Mouse (Mus musculus): Measurements from ENCODE around the gene Rfx8.

Gene Rfx8

DNA sequence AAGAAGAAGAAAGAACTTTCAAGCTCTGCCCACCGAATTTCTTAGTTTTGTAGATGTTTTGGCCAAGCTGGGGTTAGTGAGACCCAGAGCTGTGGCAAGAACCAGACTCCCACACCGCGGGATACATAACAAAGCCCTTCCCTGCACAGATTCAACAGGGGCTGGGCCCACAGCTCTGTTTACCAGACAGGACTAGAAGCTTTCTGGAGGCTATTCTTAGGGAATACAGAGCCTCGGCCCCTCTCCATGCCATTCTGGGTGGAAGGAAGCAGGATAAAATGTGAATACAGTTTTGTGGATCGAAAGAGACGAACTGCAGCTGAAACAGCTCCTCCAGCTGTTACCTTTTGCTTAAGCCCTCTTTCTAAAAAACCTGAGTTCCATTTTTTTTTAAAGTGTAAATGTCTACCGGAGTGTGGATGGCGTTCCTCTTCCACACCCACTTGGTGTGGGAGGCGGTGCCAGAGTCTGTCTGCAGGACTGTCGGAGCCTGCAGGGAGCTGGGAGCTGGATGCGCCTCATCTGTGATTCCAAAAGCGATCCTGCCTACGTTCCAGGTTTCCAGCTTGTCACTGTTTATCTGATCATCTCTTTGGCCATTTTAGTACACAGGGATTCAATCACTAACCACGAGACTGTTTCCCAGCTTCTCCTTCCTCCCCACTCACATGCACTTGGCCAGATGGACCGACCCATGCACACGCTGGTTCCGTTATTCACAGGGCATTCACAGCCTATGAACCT, 70.9 kb downstream of the Rfx8 start:
- in situ Hi-C loops (cut with MboI; ENCODE audit: low sequenced_read_pairs), result no loop called here

DNA sequence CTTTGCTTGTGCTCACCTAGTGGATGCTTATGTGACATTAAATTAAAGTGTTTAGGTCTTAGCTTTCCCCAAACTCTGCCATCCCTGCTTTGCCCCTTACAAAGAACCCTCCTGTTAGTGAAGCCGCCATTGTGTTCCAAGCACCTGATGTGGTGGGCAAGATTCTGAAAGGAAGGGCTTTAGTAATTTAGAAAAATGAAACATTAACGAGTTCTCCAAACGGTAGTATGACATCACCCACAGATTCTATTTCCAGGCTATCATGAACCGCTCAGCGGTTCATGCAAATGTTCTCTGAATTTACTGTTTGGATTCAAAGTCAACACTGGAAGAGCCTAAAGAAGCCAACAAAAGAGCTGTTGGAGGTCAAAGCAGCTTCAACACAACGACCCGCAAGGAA, 72.2 kb downstream of the Rfx8 start:
- in situ Hi-C loops (cut with MboI; ENCODE audit: low sequenced_read_pairs), result no loop called here

DNA sequence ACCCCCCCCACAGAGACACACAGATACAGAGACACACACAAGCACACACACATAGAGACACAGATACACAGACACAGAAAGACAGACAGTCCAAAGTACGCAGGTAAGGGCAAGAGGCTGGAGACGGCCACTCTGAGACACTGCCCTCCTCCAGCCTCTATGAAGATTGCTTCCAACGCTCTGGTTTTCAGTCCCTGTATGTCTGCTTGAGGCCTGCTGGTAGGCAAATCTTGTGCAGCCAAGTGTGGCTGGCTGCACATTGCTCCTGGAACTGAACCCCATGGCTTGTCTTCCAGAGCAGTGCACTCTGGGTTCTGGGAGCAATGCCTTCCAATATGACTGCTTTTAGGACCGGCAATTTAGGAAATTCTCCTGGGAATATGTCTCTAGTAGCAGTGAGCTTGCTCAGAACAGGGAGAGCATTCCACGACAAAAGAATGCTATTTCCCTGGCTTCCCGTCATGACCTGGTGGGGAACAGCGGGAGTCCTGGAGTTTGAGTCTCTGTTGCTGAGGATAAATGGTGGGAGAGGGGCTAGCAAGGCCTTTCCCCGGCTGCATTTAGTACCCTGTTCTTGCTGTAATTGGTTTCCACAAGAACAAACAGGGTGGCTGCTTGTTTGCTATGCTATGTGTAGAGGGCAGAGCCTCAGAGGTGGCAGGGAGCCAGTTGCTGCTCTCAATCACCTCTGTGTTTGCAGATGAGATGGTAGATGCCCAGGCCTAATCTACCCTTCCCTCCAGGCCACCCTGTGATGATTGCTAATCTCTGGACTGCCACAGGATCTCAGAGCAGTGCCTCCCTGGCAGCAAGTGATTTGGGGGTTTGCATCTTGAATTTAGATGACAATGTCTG, 74.7 kb downstream of the Rfx8 start:
- in situ Hi-C loops (cut with MboI; ENCODE audit: low sequenced_read_pairs), result no loop called here

DNA sequence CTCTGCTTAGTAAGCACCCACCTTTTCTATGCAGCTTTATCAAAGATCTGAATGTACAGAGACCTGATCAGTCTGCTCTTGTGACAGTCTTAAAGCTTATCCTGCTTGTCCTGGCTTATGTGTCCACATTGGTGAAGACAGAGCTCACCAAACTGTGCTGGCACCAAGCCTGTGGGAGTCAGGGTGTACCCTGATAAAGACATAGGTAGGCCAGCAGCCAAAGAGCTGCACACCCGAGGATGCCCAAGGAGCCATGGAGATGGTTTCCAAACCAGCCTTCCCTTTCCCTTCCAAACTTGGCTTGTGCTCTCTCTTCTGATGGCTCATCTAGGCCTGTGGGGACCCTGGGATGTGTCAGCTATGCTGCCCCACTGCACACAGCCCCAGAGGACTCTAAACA, 76.5 kb downstream of the Rfx8 start:
- in situ Hi-C loops (cut with MboI; ENCODE audit: low sequenced_read_pairs), result no loop called here

- in situ Hi-C loops (cut with MboI; ENCODE audit: low sequenced_read_pairs), result no loop called here
These were observed 79.1 kb downstream of the Rfx8 start for GRCm38 (mm10) chr1:39641667-39642066.

GRCm38 (mm10) chr1:39637139-39637538, 83.7 kb downstream of the Rfx8 start:
- in situ Hi-C loops (cut with MboI; ENCODE audit: low sequenced_read_pairs), result no loop called here

DNA sequence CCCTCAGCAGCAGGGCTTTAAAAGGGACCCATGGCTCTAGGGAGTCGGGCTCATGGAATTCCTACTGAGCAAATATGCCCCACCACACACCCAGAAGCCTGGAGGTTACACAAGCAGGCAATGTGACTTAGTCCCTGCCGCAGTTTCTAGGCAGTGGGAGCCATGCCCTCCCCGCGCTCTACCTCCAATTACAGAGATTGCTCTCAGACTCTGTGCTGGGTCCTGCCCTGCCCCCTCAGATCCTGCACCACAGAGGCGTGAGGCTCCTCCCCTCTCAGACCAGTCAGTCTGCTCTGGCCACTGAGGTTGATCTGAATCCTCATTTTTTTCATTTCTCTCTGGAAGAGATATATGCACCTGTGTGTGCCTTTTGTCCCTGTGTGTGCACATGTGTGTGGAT, 84.1 kb downstream of the Rfx8 start:
- in situ Hi-C loops (cut with MboI; ENCODE audit: low sequenced_read_pairs), result no loop called here

GRCm38 (mm10) chr1:39636196-39636595, 84.6 kb downstream of the Rfx8 start:
- in situ Hi-C loops (cut with MboI; ENCODE audit: low sequenced_read_pairs), result no loop called here

DNA sequence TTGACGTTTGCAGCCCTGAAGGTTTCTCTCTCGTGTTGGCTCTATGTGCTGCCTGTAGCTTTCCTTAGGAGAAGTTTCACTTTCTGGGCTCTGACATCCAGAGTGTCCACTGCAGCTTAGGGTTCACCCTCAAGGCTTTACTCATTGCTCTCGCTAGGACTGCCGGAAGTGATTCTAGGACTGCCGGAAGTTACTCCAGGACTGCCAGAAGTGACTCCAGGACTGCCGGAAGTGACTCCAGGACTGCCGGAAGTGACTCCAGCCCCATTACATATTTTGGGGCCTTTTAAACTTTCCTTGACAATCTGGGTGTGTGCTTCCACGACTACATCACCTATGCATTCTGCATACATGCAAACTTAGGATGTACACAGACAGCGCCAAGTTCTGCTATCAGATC, 92.2 kb downstream of the Rfx8 start:
- in situ Hi-C loops (cut with MboI; ENCODE audit: low sequenced_read_pairs), result no loop called here

- in situ Hi-C loops (cut with MboI; ENCODE audit: low sequenced_read_pairs), result no loop called here
These were observed 95.3 kb downstream of the Rfx8 start for GRCm38 (mm10) chr1:39625491-39625890.

DNA sequence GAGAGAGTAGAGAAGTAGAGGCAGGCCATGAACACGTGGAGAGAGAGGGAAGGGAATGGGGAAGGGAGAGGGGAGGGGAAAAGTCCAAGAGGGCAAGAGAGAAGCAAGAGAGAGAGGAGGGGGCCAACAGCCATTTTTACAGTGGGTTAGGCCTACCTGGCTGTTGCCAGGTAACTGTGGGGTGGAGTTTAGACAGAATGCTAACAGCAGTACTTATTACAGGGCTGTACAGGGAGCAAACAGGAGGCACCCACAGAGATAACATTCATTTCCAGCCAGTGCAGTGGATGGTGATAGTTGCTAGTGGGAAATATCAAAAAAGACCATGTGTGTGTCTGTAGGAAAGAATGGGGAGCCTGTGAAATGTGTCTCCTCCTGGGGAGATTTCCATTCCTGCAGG, 97.1 kb downstream of the Rfx8 start:
- in situ Hi-C loops (cut with MboI; ENCODE audit: low sequenced_read_pairs), result no loop called here

- in situ Hi-C loops (cut with MboI; ENCODE audit: low sequenced_read_pairs), result no loop called here
These were observed 97.7 kb downstream of the Rfx8 start for GRCm38 (mm10) chr1:39623106-39623505.

GRCm38 (mm10) chr1:39618524-39618923, 102.3 kb downstream of the Rfx8 start:
- in situ Hi-C loops (cut with MboI; ENCODE audit: low sequenced_read_pairs), result no loop called here

- in situ Hi-C loops (cut with MboI; ENCODE audit: low sequenced_read_pairs), result no loop called here
These were observed 105.3 kb downstream of the Rfx8 start for GRCm38 (mm10) chr1:39615526-39615925.
